Mouse (Mus musculus) fat pad, adult 2 months (tissue): ENCODE results near the gene Cep85l.

Source experiments
- DNase-seq: peaks from one replicate; pipeline ENCODE4 v3.0.0-alpha.2; 2011; ENCODE audit warnings: low read depth, low spot score; ENCODE audit errors: extremely low read depth

Gene Cep85l

GRCm38 (mm10) chr10:53343865-53344264, 35.9 kb downstream of the Cep85l start:
- no peak for DNase-seq

- DNase-seq, result no peak
These were observed 36.4 kb downstream of the Cep85l start for GRCm38 (mm10) chr10:53343384-53343783.

GRCm38 (mm10) chr10:53342166-53342728, 37.5 kb downstream of the Cep85l start:
- no peak for DNase-seq

GRCm38 (mm10) chr10:53341288-53341965, 38.3 kb downstream of the Cep85l start:
- DNase-seq, result no peak

- DNase-seq, result no peak
These were observed 40.7 kb downstream of the Cep85l start for GRCm38 (mm10) chr10:53339045-53339444.

GRCm38 (mm10) chr10:53337162-53337923, 42.4 kb downstream of the Cep85l start, which contains the start of gene Pln:
Pln (plus strand) TSS chr10:53337667.
- no peak for DNase-seq

GRCm38 (mm10) chr10:53335974-53336373, 43.8 kb downstream of the Cep85l start:
- no peak for DNase-seq

- DNase-seq, result no peak
These were observed 44.5 kb downstream of the Cep85l start for GRCm38 (mm10) chr10:53335266-53335665.

- DNase-seq, result no peak
These were observed 47.0 kb downstream of the Cep85l start for GRCm38 (mm10) chr10:53332752-53333151.

- DNase-seq, result no peak
These were observed 50.5 kb downstream of the Cep85l start for GRCm38 (mm10) chr10:53329257-53329656.

GRCm38 (mm10) chr10:53326367-53326766, 53.4 kb downstream of the Cep85l start:
- no peak for DNase-seq

GRCm38 (mm10) chr10:53324663-53325062, 55.1 kb downstream of the Cep85l start:
- DNase-seq, result no peak

GRCm38 (mm10) chr10:53323367-53323766, 56.4 kb downstream of the Cep85l start:
- no peak for DNase-seq

GRCm38 (mm10) chr10:53306674-53307073, 73.1 kb downstream of the Cep85l start:
- DNase-seq, result no peak

- DNase-seq, result no peak
These were observed 73.9 kb downstream of the Cep85l start for GRCm38 (mm10) chr10:53305867-53306266.

- peak; percentile 2 for DNase-seq
These were observed 94.6 kb downstream of the Cep85l start for GRCm38 (mm10) chr10:53285147-53285546.

- no peak for DNase-seq
These were observed 107.5 kb downstream of the Cep85l start for GRCm38 (mm10) chr10:53272228-53272627.

GRCm38 (mm10) chr10:53262021-53262420, 117.7 kb downstream of the Cep85l start:
- DNase-seq, result no peak

- no peak for DNase-seq
These were observed 144.4 kb downstream of the Cep85l start for GRCm38 (mm10) chr10:53235381-53235780.

- DNase-seq, result no peak
These were observed 145.1 kb downstream of the Cep85l start for GRCm38 (mm10) chr10:53234683-53235082.

GRCm38 (mm10) chr10:53234086-53234613, 145.6 kb downstream of the Cep85l start:
- DNase-seq, result no peak

- no peak for DNase-seq
These were observed 148.9 kb downstream of the Cep85l start for GRCm38 (mm10) chr10:53230809-53231208.
